Mouse (Mus musculus): Measurements from ENCODE around the gene Ankrd33b.

DNA sequence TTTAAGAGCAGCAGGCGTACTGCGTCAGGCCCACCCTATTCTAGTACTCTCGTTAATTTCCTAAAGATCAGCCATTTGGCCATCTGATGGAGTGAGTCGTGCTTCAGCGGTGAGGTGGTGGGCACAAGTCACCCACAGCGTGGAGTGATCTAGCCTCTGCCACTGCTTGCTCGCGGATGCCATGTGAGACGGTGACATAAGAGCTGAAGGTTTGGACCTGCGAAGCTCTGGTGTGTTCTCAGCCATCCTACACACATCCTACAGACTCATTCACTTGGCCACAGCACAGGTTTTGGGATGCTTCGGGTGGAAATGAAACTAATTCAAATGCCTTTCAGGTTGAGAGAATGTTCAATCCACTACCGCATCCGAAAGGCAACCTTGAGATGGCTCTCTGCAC is 31.2 kb upstream of the Ankrd33b start:
- TF ChIP-seq EP300 (IDR thresholded peaks at IDR 0.05; ENCODE audit: low read length) (no peak), CTCF (conservative IDR thresholded peaks at IDR 0.05 in 1 of 2, IDR thresholded peaks at IDR 0.05 in 1 of 2; ENCODE audit: low read depth in 2 of 2, low read length in 2 of 2) (no peak), POLR2A (IDR thresholded peaks at IDR 0.05; ENCODE audit: low read depth, low read length) (no peak), ZC3H11A (IDR thresholded peaks at IDR 0.05; ENCODE audit: low read depth, low read length) (no peak), CHD1 (IDR thresholded peaks at IDR 0.05; ENCODE audit: low read depth, low read length) (no peak), MXI1 (IDR thresholded peaks at IDR 0.05; ENCODE audit: low read depth, low read length) (no peak), GABPA (IDR thresholded peaks at IDR 0.05; ENCODE audit: insufficient replicate concordance, low read depth, low read length) (no peak)
